Mouse (Mus musculus): ENCODE data around the gene Gimap8.
"Not testable (repeated sequence)": the region's sequence is repeated elsewhere in the genome, so short reads cannot be mapped to it uniquely, and the experiment has no call there.

Gimap8 gene

DNA sequence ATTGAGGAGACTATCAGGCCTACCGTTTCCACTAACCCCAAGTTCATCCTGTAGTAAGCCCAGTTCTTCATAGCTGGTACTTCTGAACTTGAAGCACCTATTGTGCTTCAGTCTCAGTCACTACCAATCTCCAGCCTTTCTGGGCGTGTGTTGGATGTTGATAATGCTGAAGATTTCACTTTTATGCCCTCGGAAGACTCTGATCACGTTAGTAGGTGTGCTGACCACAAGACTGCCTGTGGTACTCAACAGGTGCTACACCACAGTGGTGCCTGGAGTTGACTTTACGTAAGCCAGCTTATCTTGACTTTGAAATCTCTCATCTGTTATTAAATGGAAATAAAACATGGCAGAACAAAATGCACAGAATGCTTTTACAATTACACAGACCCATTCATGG is 33.4 kb downstream of the Gimap8 start:
- no peak for DNase-seq

DNA sequence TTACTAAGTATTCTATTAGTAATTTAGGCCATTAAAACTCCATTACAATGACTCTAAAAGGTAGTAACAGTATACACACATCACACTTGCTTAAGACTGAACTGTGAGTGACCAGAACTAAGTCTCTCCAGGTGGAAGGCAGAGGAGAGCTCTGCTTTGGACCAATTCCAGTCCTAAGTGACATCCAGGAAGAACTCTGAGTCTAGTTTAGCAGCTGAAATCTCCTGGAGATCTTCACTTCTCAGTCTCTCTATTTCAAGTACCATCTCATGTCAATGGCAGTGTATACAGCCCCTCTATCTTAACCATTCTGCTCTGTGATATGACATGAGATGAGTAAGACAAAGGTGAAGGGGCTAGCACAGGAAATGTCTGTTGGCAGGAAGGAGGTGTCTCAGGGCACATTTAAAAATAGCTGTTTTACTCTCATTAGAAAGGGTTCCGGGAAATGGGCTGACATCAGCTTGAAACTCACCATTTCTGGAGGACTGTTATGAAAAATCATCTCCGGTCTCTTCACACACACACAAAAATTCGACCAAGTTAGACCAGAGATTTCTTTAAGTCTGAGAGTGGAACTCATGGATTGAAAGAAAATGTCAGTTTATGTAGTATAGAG is 34.5 kb downstream of the Gimap8 start:
- no peak for DNase-seq

DNA sequence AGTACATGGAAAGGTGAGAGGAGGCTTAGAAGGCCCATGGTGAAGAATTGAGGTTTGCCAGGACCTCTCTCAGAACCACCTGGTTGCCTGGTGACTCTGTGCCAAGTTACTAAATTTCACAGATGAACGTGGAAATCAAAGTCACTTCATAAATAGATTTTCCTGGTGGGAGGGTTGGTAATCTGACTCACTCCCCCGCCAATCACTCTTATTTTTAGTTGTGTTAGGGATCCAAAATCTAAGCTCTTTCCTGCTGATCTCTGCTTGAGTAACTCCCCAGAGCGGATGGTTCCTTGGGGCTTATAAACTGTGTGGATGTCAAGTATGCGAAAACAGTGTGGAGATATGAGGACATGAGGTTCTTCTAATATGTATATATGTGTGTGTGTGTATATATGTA is 35.2 kb downstream of the Gimap8 start:
- DNase-seq, result no peak

DNA sequence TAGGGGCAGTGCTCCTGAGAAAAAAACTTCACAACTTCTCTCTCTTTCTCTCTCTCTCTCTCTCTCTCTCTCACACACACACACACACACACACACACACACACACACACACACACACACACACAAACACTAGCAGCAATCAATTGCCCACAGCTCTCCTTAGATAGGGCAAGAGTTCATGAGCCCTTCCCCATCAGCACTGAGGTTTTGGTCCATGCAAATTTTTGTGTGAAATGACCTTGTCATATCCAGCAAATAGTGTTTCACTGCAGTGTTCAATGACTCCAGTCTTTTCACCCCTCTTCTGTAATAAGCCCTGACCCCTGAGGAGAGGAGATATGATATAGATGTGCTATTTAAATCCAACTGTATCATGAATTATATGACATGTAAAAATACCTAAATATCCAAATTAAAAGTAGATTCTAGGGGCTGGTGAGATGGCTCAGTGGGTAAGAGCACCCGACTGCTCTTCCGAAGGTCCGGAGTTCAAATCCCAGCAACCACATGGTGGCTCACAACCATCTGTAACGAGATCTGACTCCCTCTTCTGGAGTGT is 36.3 kb downstream of the Gimap8 start:
- DNase-seq, result not testable (repeated sequence)

DNA sequence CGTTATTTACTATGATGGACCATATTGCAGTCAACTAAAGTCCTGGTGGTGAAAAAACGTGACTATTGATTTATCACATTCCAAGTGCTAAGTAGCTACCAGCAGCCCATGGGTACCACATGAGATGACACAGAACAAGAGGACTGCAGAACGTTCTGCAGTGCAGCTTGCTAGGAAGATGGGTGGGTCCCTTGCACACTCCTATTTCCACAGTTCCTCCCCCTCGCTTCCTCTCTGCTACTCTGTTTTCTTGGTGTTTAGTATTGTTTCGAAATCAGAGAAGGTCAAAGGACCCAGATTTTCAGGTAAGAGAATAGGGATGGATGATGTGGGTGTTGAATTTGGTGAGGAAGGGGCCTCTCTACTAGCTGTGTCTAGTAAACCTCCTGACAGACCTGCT is 37.3 kb downstream of the Gimap8 start, which contains the start of gene Gimap4:
Gimap4 (plus strand) TSS at position 231 of the 400 bp plus-strand sequence.
- no peak for DNase-seq

DNA sequence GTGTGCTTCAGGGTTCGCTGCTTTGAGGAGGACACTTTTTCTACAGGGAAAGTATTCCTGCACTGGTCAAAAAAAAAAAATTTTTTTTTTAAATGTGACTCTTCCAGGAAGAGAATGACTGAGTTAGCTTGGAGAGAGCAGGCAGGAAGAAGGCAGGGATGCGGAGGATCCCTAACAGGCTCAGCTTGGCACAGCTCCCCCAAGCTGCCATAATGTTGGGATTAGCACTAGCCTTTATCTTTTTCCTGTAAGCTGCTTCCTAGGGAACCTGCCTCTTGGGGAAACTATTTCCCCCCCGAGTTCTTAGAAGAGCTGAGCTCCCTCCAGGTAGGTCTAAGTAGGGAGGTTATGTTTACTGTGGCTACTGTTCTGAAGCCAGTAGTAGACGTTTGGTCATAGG is 37.8 kb downstream of the Gimap8 start:
- no peak for DNase-seq

DNA sequence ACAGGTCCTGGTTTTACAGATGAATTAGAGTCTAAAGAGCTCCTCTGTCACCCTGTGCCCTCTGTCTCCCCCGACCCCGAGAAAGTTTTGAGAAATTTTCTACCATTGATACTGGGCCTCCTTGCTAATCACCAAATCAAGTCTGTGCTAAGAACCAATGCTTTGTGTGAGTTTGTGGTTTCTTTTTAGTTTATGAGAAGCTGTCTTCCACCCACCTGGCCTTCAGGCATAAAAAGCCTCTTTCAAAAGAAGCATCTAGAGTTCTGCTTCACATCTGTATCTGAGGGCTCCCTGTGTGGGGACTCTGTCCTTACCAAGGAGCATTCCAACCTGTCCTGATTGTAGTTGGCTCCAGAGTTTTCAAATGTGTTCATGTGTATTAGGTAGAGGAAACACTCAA is 38.2 kb downstream of the Gimap8 start:
- no peak for DNase-seq

DNA sequence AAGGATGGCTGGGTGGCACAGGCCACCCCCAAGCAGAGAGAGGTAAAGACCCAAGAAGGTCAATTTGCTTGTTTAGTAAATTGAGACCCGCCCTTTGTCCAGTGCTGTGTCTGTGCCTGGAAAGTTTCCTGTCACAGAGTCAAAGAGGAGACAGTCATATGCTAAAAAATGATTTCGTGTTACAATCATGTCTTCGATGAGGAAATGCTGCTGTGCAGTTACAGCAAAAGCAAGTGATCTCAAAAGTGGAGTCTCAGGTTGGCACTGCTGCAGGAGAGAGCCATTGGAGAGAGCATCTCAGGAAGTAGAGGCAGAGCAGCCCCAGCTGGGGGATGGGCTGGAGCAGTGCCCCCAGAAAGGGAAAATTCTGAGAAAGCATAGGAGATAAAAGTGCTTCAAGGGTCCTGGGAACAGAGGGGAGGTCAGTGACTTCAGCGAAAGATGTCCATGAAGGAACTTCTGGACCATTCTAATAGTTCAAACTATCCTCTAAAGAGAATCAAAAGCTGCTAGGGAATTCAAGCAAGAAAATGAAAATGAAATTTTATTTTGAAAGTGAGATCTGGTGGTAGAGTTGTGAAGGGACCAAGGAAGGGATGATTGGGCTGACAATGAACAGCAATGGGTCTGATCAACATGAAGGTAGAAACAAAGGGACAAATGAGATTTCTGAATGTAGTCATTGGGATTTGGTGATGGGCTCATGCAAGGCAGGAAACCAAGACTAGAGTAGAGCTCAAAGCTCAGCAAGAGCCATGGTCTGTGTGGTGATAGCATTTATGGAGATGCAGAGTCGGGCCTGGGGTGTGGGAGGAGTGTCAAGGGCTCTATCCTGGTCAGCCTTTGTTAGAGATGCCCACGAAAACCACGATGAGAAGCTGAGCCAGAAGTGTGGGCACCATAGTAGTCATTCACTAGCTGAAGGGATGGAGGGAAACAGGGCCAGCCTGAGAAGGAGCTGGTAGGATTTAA is 38.9 kb downstream of the Gimap8 start:
- no peak for DNase-seq

GRCm38 (mm10) chr6:48687077-48687476 is 40.0 kb downstream of the Gimap8 start:
- no peak for DNase-seq

DNA sequence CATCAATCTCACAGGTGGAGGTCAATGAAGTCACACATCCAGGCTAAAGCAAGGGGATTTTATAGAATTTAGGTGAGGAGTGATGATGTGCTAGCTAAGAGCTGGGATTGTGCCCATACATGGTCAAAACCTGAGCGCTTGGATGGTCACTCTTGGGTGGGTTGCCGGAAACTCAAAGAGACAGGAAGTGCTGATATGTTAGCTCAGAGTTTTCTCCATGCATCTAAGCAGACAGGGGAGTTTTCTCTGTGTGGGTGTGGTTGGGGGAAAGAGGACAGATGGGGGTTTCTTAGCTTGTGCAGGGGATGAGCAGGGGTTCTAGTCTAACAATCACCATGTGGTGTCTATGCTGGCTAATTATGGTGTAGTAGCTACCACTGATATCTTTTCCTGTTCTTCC is 42.3 kb downstream of the Gimap8 start:
- no peak for DNase-seq

- DNase-seq, result no peak
Observed at GRCm38 (mm10) chr6:48692962-48693361, 45.9 kb downstream of the Gimap8 start.

DNA sequence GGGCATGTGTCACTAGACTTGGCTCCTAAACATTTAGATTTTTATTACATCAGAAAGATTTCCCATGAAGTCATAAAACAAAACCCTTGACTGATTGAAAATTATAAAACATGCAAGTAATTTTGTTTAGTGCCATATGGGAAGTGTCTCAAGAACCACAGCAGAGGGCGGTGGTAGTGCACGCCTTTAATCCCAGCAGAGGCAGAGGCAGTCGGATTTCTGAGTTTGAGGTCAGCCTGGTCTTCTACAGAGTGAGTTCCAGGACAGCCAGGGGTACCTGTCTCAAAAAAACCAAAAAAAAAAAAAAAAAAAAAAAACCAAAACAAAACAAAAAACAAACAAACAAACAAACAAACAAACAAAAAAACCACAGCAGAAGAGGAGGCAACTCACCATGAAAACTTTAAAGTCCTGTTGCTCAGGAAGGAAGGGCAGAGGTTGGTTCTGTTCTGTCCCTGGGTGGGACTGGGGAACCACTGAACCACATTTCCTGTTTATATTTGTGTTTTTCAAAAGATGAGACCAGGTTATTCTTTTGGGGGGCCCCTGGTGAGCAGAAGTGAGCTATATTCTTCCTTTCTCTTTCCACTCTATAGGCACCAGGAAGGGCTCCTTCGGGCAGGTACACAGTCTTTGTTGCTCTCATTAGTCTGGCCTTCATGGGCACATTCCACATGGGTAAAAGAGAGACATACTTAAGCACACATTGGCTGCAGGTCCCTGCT is 50.0 kb downstream of the Gimap8 start:
- no peak for DNase-seq

DNA sequence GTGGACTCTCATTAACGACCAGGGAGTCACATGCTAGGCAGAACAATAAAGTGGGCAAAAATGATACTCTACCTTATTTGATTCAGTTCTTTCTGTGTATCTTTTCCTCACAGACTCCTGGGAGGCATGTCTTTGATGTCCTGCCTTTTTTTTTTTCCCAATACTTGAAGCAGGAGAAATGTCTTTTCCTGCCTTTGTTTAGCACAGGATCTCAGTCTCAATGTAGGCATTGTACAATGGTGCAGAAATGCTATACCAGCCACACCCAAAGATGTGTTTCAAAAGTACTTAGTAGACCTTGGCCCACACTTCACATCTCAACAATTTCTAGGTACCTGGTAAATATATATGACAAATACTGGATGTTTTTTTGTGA is 50.5 kb downstream of the Gimap8 start:
- DNase-seq, result no peak

GRCm38 (mm10) chr6:48698066-48698856 is 51.2 kb downstream of the Gimap8 start:
- DNase-seq, result no peak

DNA sequence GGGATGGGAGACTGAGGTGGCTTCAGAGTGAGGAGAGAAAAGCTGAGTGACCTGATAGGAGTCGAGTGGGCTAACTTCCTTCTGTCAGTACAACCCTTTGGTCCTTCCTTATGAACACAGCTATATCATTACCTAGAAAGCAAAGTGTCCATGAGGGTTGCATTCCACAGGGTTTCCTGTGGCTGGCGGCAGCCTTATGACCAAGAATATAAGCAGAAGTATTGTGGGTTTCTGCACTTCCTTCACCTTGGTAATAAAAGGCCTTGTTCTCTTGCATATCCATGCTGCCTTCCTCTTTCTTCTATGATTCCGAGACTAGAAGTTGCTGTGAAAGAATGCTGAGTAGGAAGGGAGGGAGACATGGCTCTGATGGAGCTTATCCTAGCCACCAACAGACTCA is 51.9 kb downstream of the Gimap8 start:
- DNase-seq, result no peak

DNA sequence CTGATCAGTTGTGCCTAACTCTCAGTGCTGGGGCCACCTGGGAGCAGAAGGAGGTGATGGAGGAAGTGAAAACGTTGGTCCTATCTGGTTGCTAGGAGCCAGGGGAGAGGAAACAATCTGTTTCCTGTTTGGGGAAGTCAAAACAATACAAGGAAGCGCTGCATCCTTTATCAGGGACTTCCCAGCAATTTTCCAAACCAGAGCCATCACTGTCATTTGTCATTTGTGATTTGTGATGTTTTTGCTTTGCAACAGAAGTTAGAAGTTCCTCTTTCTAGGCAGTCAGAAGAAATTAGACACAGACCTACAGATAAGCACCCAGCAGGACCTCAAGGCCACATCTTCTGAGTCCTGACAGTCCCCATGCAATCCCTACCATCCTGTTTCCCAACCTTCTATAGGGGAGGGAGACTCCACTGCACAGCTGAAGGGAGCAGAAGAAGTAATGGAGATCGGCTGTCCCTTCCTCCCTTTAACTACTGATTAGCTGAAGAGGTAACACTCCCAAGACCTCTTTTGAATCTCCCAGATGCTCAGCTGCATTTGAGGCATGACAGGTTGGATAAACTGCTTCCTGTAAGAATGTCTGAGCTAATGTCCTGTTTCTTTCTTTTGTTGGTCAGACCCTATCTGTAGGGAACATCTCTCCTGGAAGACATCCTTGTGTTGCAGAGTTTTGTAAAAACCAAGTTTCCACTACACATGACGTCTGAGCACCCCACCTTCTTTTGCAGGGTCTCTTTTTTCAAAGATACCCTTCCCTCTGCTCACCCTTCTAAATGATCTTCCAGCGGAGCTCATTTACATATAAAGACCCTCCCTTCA is 53.4 kb downstream of the Gimap8 start:
- no peak for DNase-seq

DNA sequence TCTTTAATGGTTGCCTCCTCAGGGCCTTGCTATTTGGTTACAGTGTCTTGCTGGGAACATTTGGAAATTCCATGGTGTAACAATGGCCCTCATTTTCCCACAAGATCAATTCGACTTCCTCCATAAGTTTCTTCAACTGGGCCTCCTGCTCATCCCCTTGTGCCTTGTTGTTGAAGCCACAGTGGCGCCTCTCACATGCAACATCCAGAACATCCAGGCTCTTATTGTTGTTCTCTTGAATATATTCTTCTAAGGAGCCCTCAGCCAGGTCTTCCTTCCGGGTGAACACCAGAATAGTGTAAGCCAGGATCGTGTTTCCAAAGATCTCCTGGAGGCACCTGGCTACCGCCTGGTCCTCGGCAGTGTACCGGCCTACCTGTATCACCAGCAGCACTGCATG is 55.1 kb downstream of the Gimap8 start:
- no peak for DNase-seq

GRCm38 (mm10) chr6:48702601-48703000 is 55.6 kb downstream of the Gimap8 start:
- no peak for DNase-seq

DNA sequence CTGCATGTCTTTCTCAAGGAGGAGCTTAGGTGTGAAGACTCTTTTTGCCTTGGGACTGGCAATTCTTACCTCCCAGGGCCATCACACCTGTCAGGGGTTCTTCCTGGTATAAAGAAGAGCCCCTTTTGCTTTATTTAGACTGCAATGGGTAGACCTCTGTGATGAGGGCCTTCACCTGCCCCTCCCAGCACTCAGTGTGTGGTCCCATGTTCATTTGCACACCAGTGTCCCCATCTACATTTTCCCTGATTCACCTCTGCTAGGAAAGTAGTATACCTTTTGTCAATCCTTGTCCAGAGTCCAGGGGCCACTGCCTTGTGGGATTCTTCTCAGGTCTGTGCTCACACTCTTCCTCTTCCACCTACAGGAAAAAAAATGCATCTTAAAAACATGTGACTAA is 57.1 kb downstream of the Gimap8 start:
- DNase-seq, result no peak

DNA sequence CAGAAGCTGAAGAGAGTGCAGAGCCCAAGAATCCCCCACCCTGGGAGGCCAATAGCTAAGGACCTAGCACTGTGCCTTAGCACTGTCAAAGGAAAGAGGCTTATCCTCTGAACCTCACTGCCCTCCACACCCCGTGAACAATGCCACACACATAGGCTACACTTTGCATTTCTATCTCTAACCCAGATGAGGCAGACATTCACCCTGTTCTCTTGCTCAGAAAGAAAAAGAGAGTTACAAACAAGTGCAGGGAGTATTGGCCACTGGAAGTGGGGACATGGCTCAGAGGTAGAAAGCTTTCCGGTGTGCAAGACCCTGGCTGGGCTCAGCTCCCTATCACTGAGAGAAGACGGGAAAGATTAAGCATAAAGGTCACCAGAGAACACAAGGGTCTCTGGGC is 59.1 kb downstream of the Gimap8 start:
- no peak for DNase-seq

Data from retina, postnatal 1 day (tissue).